Mouse (Mus musculus): ENCODE data around the gene Pakap.

Pakap gene

GRCm38 (mm10) chr4:57715849-57716248 is 147.9 kb downstream of the Pakap start:
- no peak for DNase-seq (ENCODE audit: low spot score in 2 of 2)

- no peak for DNase-seq (ENCODE audit: low spot score in 2 of 2)
These were observed 148.8 kb downstream of the Pakap start for GRCm38 (mm10) chr4:57716735-57717134.

GRCm38 (mm10) chr4:57717354-57717753 is 149.4 kb downstream of the Pakap start, which contains the start of gene Akap2:
Gene Akap2 (plus strand): TSS chr4:57717657.
- DNase-seq (ENCODE audit: low spot score in 2 of 2) = no peak

- no peak for DNase-seq (ENCODE audit: low spot score in 2 of 2)
These were observed 151.4 kb downstream of the Pakap start for GRCm38 (mm10) chr4:57719370-57719769.

- peak in 1 of 2 experiments; percentile 15 for DNase-seq (ENCODE audit: low spot score in 2 of 2)
These were observed 152.9 kb downstream of the Pakap start for GRCm38 (mm10) chr4:57720869-57721361.

GRCm38 (mm10) chr4:57722296-57722695 is 154.3 kb downstream of the Pakap start:
- DNase-seq (ENCODE audit: low spot score in 2 of 2) = no peak

- no peak for DNase-seq (ENCODE audit: low spot score in 2 of 2)
These were observed 155.7 kb downstream of the Pakap start for GRCm38 (mm10) chr4:57723659-57724058.

GRCm38 (mm10) chr4:57725569-57725968 is 157.6 kb downstream of the Pakap start:
- DNase-seq (ENCODE audit: low spot score in 2 of 2) = no peak

- no peak for DNase-seq (ENCODE audit: low spot score in 2 of 2)
These were observed 160.7 kb downstream of the Pakap start for GRCm38 (mm10) chr4:57728611-57729183.

- no peak for DNase-seq (ENCODE audit: low spot score in 2 of 2)
These were observed 162.1 kb downstream of the Pakap start for GRCm38 (mm10) chr4:57730047-57730446.

GRCm38 (mm10) chr4:57730801-57731598 is 163.0 kb downstream of the Pakap start:
- DNase-seq (ENCODE audit: low spot score in 2 of 2) = no peak

- no peak for DNase-seq (ENCODE audit: low spot score in 2 of 2)
These were observed 164.4 kb downstream of the Pakap start for GRCm38 (mm10) chr4:57732351-57732750.

GRCm38 (mm10) chr4:57733445-57733844 is 165.5 kb downstream of the Pakap start:
- DNase-seq (ENCODE audit: low spot score in 2 of 2) = no peak

GRCm38 (mm10) chr4:57735426-57735825 is 167.4 kb downstream of the Pakap start:
- DNase-seq (ENCODE audit: low spot score in 2 of 2) = no peak

- no peak for DNase-seq (ENCODE audit: low spot score in 2 of 2)
These were observed 171.0 kb downstream of the Pakap start for GRCm38 (mm10) chr4:57738856-57739552.

- DNase-seq (ENCODE audit: low spot score in 2 of 2) = no peak
These were observed 175.4 kb downstream of the Pakap start for GRCm38 (mm10) chr4:57743325-57743929.

- no peak for DNase-seq (ENCODE audit: low spot score in 2 of 2)
These were observed 182.7 kb downstream of the Pakap start for GRCm38 (mm10) chr4:57750651-57751050.

- DNase-seq (ENCODE audit: low spot score in 2 of 2) = no peak
These were observed 183.1 kb downstream of the Pakap start for GRCm38 (mm10) chr4:57751054-57751453.

- no peak for DNase-seq (ENCODE audit: low spot score in 2 of 2)
These were observed 183.6 kb downstream of the Pakap start for GRCm38 (mm10) chr4:57751566-57751965.

- peak in 1 of 2 experiments; percentile 7 for DNase-seq (ENCODE audit: low spot score in 2 of 2)
These were observed 187.1 kb downstream of the Pakap start for GRCm38 (mm10) chr4:57755085-57755484.

- DNase-seq (ENCODE audit: low spot score in 2 of 2) = no peak
These were observed 190.0 kb downstream of the Pakap start for GRCm38 (mm10) chr4:57757997-57758396.

- DNase-seq (ENCODE audit: low spot score in 2 of 2) = no peak
These were observed 194.4 kb downstream of the Pakap start for GRCm38 (mm10) chr4:57762424-57762823.

Measured in spleen, postnatal 14 days (tissue).